ENCODE assay signal across 22 mouse cellular contexts in genomic region chr2:116991561-116992042, GRCm38 (mm10).
DNase-seq lines count a peak whose midpoint lies in the region; ATAC-seq and TF ChIP-seq lines count a peak whose summit lies in the region.
"Had no signal": no experiment of that assay in that cellular context is flagged by ENCODE, and none has a peak within 500 bp of the region (broad histone marks: within the 10 kb centered on the region; RNA-seq: fewer than 3 reads in every experiment).

No protein-coding gene starts in this region.

- ATAC-seq in frontal cortex, adult (ENCODE audit: low TSS enrichment), result 0 out of 2 replicates have a peak, but pooled peaks have one; percentile 34
- ATAC-seq in G1E (ENCODE audit: extremely low read depth, insufficient number of reproducible peaks, low FRiP score, poor library complexity, severe bottlenecking), result no peak
- ATAC-seq: CD4-positive, CD25-positive, alpha-beta regulatory T cell, adult 4 months; forebrain, embryonic 15.5 days; inflammation-experienced regulatory T-cells, adult 6 months had no signal

- no peaks in the 10 kb centered on the region for H3K27me3 ChIP-seq in G1E (ENCODE audit: insufficient read depth, low read length)
- H3K27me3 ChIP-seq: embryonic facial prominence, embryonic 15.5 days; forebrain, embryonic 15.5 days had no signal

- peaks cover 74% of the 10 kb centered on the region for H3K4me1 ChIP-seq in G1E (ENCODE audit: insufficient read depth, low read depth, low read length)
- H3K4me1 ChIP-seq in cortical plate, adult 2 months (ENCODE audit: control insufficient read depth, insufficient read depth, low read length), result no peaks in the 10 kb centered on the region
- H3K4me1 ChIP-seq: embryonic facial prominence, embryonic 15.5 days had no signal

- no peaks in the 10 kb centered on the region for H3K36me3 ChIP-seq in G1E (replicated peaks)
- H3K36me3 ChIP-seq: embryonic facial prominence, embryonic 15.5 days; forebrain, embryonic 15.5 days had no signal

- TF ChIP-seq POLR2A in cortical plate, adult 2 months (IDR thresholded peaks at IDR 0.05; ENCODE audit: extremely low read depth, insufficient read depth, low read length), result no peak

- no peak overlapping the region for H3K4me3 ChIP-seq in layer of hippocampus, adult 2 months
- H3K4me3 ChIP-seq in G1E (ENCODE audit: low read depth, low read length), result peak overlapping the region; percentile 10; the same call in 1 of the 2 replicates
- H3K4me3 ChIP-seq in cortical plate, adult 2 months (ENCODE audit: insufficient read depth, low read length), result no peak overlapping the region
- H3K4me3 ChIP-seq: embryonic facial prominence, embryonic 15.5 days; forebrain, embryonic 15.5 days had no signal

- DNase-seq in frontal cortex, postnatal 36 days (ENCODE audit: low spot score in 2 of 2), result no peak
- DNase-seq in layer of hippocampus, adult 2 months (ENCODE audit: low spot score in 2 of 2), result peak in 1 of 2 experiments; percentile 25
- no peak for DNase-seq in layer of hippocampus, postnatal 25 days (ENCODE audit: extremely low spot score in 1 of 2, low spot score in 1 of 2)
- no peak for DNase-seq in G1E (ENCODE audit: low spot score)
- no peak for DNase-seq in ovary, postnatal 36 days (ENCODE audit: low spot score)
- DNase-seq: adrenal gland, postnatal 36 days; cerebellum, adult 18-20 months; cerebellum, postnatal 14 days; heart, postnatal 36 days; kidney, adult 18-20 months; kidney, postnatal 4 days; layer of hippocampus, adult 9-11 months; lung, postnatal 4 days; thymus, adult 2 months; thymus, postnatal 4 days had no signal

- no peak for TF ChIP-seq CTCF in layer of hippocampus, adult 2 months (conservative IDR thresholded peaks at IDR 0.05)
- TF ChIP-seq CTCF in G1E (IDR thresholded peaks at IDR 0.05; ENCODE audit: low read depth, low read length), result no peak
- TF ChIP-seq CTCF in cortical plate, adult 2 months (IDR thresholded peaks at IDR 0.05; ENCODE audit: extremely low read depth, insufficient read depth, low read length), result no peak

- peak overlapping the region; percentile 63 for H3K27ac ChIP-seq in layer of hippocampus, adult 2 months
- 0 out of 2 replicates have a peak overlapping the region, but pooled peaks have one; percentile 59 for H3K27ac ChIP-seq in cortical plate, adult 2 months (ENCODE audit: insufficient read depth, low read length)
- H3K27ac ChIP-seq: embryonic facial prominence, embryonic 15.5 days; forebrain, embryonic 15.5 days; hindbrain, embryonic 14.5 days had no signal

- no peaks in the 10 kb centered on the region for H3K9me3 ChIP-seq in G1E (replicated peaks)
- H3K9me3 ChIP-seq: embryonic facial prominence, embryonic 15.5 days; forebrain, embryonic 15.5 days had no signal
